Mouse (Mus musculus) embryonic facial prominence, embryonic 11.5 days (tissue): ENCODE results near the gene Fads2. TPM values are rescaled to one million over a fixed set of nuclear protein-coding genes. Genes with fewer than 3 reads are reported as not detected.
"Not testable (repeated sequence)": the region's sequence is repeated elsewhere in the genome, so short reads cannot be mapped to it uniquely, and the experiment has no call there.

ENCODE experiments used
- ATAC-seq: fragments of 200-750 bp; cut with Nextera tagmentation; replicated peaks from 2 replicates; pipeline ENCODE4 v1.8.0; 2017; ENCODE audit warnings: low read depth; ENCODE audit not compliant: insufficient number of reproducible peaks, low FRiP score, low TSS enrichment
- DNase-seq: peaks from one replicate; pipeline ENCODE4 v3.0.0-alpha.2; 2015; ENCODE audit warnings: low spot score
- H3K27ac ChIP-seq: fragments of 300-500 bp; sonication (generic); replicated peaks from 2 replicates; pipeline ENCODE4 v1.5.1; 2014; ENCODE audit warnings: mild to moderate bottlenecking, low read depth, low read length, control low read depth
- H3K27me3 ChIP-seq: fragments of 300-500 bp; sonication (generic); 2 replicates; pipeline ENCODE4 v1.6.1; 2014; ENCODE audit warnings: mild to moderate bottlenecking, low read length, moderate library complexity, mixed read lengths; ENCODE audit not compliant: control insufficient read depth, insufficient read depth
- H3K36me3 ChIP-seq: fragments of 300-500 bp; sonication (generic); replicated peaks from 2 replicates; pipeline ENCODE4 v1.6.1; 2014; ENCODE audit warnings: low read depth, mild to moderate bottlenecking, low read length, moderate library complexity, mixed read lengths; ENCODE audit not compliant: control insufficient read depth, insufficient read depth
- H3K4me1 ChIP-seq: fragments of 300-500 bp; sonication (generic); 2 replicates; pipeline ENCODE4 v1.6.1; 2014; ENCODE audit warnings: low read length, mixed read lengths; ENCODE audit not compliant: control insufficient read depth, insufficient read depth
- H3K4me2 ChIP-seq: fragments of 300-500 bp; sonication (generic); 2 replicates; pipeline ENCODE4 v1.6.1; 2014; ENCODE audit warnings: low read depth, mild to moderate bottlenecking, control low read depth, low read length, moderate library complexity
- H3K4me3 ChIP-seq: fragments of 300-500 bp; sonication (generic); 2 replicates; pipeline ENCODE4 v1.5.1; 2014; ENCODE audit warnings: low read depth, low read length, control low read depth
- H3K9ac ChIP-seq: fragments of 300-500 bp; sonication (generic); replicated peaks from 2 replicates; pipeline ENCODE4 v1.6.1; 2014; ENCODE audit warnings: mild to moderate bottlenecking, control low read depth, low read length
- H3K9me3 ChIP-seq: fragments of 300-500 bp; sonication (generic); replicated peaks from 2 replicates; pipeline ENCODE4 v1.6.1; 2016; ENCODE audit warnings: mild to moderate bottlenecking, low read length, inconsistent platforms, mixed read lengths; ENCODE audit not compliant: control insufficient read depth
- WGBS: fragments of 180-500 bp; shearing (Covaris S2); extraction: QIAGEN DNeasy Blood & Tissue Kit; methylation state at CpG from one replicate; pipeline ENCODE4 v1.1.7; 2014; 5-methylcytosine and 5-hydroxymethylcytosine counted together
- polyA plus RNA-seq: library from polyadenylated mRNA; unstranded; fragments of >200 nt; fragmentation: Nextera tagmentation; extraction: Ambion mirVana; gene quantifications from 2 replicates; pipeline ENCODE4 v1.2.1, GENCODE M21; 2014

Fads2 gene
- polyA plus RNA-seq, 1 experiment from 2014 or later, result 57.0 TPM

DNA sequence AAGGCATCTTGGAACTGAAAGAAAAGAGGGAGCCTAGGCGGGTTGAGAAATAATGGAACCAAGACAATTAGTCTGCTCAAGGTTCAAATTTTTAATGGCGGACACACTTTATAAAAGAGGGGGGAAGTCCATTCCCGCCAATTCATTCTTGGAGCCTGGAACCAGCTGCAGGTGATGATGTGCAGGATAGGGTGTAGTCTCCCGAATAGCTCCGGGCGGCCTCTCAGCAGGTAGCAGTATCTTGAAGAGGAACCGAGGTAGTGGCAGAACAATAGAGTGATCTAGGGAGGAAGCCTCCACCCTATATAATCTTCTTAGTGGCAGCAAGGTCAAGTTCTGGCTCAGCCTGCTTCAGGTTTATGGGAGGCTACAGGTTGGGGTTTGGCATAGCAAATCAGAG, 28.0 kb upstream of the Fads2 start:
- not testable (repeated sequence) for H3K4me2 ChIP-seq, H3K36me3 ChIP-seq, H3K9me3 ChIP-seq, H3K4me3 ChIP-seq, H3K27me3 ChIP-seq, H3K4me1 ChIP-seq, DNase-seq, H3K9ac ChIP-seq, H3K27ac ChIP-seq, ATAC-seq
- 73% methylated on average over 7 of the region's 7 CpGs for WGBS

DNA sequence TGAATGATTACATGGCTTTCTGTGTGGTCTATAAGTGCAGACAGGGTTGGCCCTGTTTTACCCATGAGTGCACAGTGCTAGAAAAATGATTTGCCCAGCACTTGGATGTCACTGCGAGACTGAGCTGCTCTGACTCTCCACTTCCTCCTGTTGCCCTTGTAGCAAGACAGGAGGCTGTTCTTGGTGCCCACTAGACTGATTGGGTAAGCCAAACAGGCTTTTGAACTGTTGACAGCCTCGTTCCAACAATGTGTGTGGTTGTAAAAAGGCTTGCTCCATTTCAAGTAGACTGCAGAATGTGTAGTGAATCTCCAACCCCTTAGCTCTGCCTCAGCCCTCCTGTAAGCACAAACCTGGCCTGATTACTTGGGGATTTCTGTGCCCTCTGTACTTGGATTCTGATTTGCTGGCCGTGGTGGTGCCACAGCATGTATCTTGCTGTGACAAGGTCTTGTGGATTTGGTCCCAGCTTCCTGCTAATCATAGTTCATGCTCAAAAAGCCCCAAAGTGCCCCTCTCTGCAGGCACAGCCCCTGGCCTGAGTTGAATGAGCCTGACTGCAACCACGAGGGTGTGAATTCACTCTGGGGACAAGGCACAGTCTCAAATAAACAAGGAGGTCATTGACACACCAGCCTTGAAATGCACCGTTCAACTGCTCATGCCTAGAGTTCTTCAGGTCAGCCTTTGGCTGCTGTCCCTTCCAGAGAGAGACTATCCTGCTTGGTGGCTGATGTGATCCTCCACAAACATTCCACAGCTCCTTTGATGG, 25.1 kb upstream of the Fads2 start:
- Histone ChIP-seq H3K4me2 (no peak overlapping the region), H3K36me3 (no peaks in the 10 kb centered on the region), H3K9me3 (no peaks in the 10 kb centered on the region), H3K27me3 (no peaks in the 10 kb centered on the region), H3K27ac (no peak overlapping the region), H3K4me3 (no peak overlapping the region), H3K4me1 (no peaks in the 10 kb centered on the region), H3K9ac (no peak overlapping the region)
- DNase-seq (no peak), ATAC-seq (no peak)
- WGBS, result 56% methylated on average over 5 of the region's 5 CpGs

DNA sequence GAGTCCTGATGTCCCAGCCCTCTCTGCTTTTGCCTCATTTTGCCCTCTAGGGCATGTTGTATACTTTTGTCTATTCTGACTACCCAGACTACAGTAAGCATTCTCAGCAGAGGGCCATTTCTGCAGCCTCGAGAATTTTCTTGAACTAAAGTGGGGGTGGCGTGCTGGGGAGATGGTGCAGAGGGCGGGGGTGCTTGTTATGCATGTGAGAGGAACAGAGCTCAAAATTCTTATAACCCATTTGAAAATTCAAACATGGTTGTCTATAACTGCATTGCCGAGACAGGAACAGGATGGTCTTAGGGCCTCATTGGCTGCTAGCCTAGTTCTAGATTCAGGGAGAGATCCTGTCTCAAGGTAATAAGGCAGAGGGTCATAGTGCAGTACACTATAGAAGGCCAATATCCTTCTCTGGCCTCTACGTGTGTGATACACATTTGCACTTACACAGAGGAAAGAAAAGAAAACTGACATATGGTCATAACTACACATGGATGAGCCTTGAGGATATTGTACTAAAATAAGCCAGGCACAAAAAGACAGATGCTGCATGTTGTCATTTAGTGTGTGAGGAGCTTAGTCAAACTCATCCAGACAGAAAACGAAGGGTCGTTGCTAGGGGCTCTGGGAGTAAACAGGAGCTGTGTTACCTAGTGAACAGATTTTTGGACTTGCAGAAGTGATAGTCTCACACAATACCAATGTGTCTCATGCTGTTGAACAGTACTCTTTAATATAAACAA, 22.5 kb upstream of the Fads2 start:
- Histone ChIP-seq H3K27ac (no peak overlapping the region), H3K9ac (no peak overlapping the region), H3K27me3 (no peaks in the 10 kb centered on the region), H3K4me1 (no peaks in the 10 kb centered on the region), H3K4me2 (no peak overlapping the region), H3K9me3 (no peaks in the 10 kb centered on the region), H3K4me3 (no peak overlapping the region), H3K36me3 (no peaks in the 10 kb centered on the region)
- no peak for DNase-seq
- no peak for ATAC-seq
- 81% methylated on average over 7 of the region's 7 CpGs for WGBS

DNA sequence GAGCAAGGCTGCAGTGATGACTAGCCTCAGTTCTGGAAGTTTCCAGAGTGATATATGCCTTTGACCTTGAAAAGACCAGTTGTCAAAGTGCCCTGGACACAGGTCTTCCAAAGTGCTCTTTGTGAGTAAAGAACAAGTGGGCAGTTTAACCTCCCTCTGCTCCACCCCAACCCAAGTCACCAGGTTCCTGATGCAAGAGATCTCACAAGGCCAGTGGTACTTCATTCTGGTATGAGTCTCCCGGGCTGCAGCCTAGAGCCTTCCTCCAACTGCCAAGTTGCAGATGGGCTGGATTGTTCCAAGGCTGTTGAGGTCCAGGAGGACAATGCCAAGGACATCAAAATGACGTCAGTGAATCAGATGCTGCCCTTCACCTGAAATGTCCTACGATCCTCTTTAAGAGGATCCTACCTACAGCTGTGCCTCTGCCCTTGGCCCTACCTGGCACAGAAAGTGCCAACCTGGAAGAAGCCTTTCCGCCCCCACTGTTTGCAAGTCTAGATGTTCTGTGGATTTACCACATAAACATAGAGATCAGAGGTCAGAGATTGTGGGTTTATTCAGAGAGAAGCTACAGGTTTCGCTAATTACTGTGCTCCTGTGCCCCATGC, 20.6 kb upstream of the Fads2 start:
- Histone ChIP-seq H3K27me3 (no peaks in the 10 kb centered on the region), H3K9me3 (no peaks in the 10 kb centered on the region), H3K4me2 (no peak overlapping the region), H3K4me3 (no peak overlapping the region), H3K36me3 (no peaks in the 10 kb centered on the region), H3K4me1 (no peaks in the 10 kb centered on the region), H3K9ac (no peak overlapping the region), H3K27ac (no peak overlapping the region)
- no peak for ATAC-seq
- no peak for DNase-seq
- WGBS, result 78% methylated on average over 5 of the region's 5 CpGs

- Histone ChIP-seq H3K27me3 (no peaks in the 10 kb centered on the region), H3K4me1 (no peaks in the 10 kb centered on the region), H3K9ac (no peak overlapping the region), H3K36me3 (no peaks in the 10 kb centered on the region), H3K4me3 (no peak overlapping the region), H3K4me2 (no peak overlapping the region), H3K27ac (no peak overlapping the region), H3K9me3 (no peaks in the 10 kb centered on the region)
- ATAC-seq (no peak), DNase-seq (no peak)
- 66% methylated on average over 3 of the region's 3 CpGs for WGBS
These were observed 15.1 kb upstream of the Fads2 start for GRCm38 (mm10) chr19:10116641-10117040.

DNA sequence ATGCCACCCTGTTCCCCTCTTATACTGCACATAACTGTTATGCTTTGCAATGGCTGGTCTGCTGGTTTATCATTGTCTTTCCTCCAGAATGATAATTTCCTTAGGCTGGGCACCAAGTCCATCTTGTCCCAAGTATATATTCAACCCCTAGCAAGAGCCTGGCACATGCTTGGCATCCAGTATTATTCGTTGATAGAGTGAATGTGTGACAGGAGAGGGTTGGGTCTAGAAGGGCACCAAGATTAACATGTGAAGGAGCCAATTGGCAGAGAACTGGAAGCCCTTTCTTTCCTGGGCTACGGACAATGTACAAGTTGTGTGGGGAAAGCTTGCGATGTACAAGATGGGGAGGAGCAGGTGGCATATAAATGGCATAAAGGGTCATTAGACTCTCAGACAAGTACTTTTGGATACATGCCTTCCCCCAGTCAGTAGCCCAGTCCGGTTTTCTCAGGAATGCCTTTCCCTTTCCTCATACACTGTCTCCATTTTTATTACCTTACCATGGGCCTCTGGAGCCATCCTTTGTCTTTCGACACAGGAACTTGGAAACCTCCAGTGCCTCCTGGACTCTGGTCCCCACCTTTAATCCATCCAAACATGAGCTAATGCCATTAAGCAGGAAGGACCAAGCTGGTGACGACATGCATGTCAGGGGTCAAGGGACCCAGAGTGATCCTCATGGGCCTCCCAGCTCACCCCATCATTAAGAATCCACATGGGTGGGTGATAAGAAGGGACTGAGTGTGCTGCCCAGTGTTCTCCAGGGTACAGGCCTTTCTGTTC, 14.0 kb upstream of the Fads2 start:
- Histone ChIP-seq H3K36me3 (no peaks in the 10 kb centered on the region), H3K27me3 (no peaks in the 10 kb centered on the region), H3K27ac (no peak overlapping the region), H3K9me3 (no peaks in the 10 kb centered on the region), H3K4me2 (no peak overlapping the region), H3K4me1 (no peaks in the 10 kb centered on the region), H3K9ac (no peak overlapping the region), H3K4me3 (no peak overlapping the region)
- DNase-seq (no peak), ATAC-seq (no peak)
- 86% methylated on average over 6 of the region's 6 CpGs for WGBS

- no peak overlapping the region for H3K27ac ChIP-seq
- H3K4me1 ChIP-seq, result no peaks in the 10 kb centered on the region
- no peak overlapping the region for H3K4me3 ChIP-seq
- H3K9me3 ChIP-seq, result no peaks in the 10 kb centered on the region
- no peak overlapping the region for H3K9ac ChIP-seq
- WGBS, result 68% methylated on average over 4 of the region's 4 CpGs
- no peaks in the 10 kb centered on the region for H3K36me3 ChIP-seq
- ATAC-seq, result no peak
- H3K27me3 ChIP-seq, result no peaks in the 10 kb centered on the region
- no peak overlapping the region for H3K4me2 ChIP-seq
- DNase-seq, result no peak
These were observed 11.4 kb upstream of the Fads2 start for GRCm38 (mm10) chr19:10112956-10113355.
